Mouse (Mus musculus) frontal cortex, postnatal 25 days (tissue): ENCODE measurements around the gene Dram1.
A peak's percentile ranks its signal among the peaks of the same experiment; 100 is the strongest.

Experiments
- DNase-seq, 2 experiments: peaks; one replicate each; pipeline ENCODE4 v3.0.0; 2022; ENCODE audit warnings: low spot score in 2 of 2

Gene Dram1

GRCm38 (mm10) chr10:88379013-88379885, at the start of gene Dram1, which contains the start of gene Gnptab:
Gene Dram1 (minus strand): TSS chr10:88379080.
Gene Gnptab (plus strand): TSS chr10:88379132.
- peak; percentile 71 to 85 for DNase-seq

- no peak for DNase-seq
These were observed 49.1 kb upstream of the Dram1 start for GRCm38 (mm10) chr10:88427998-88428397.

- DNase-seq = no peak
These were observed 48.0 kb upstream of the Dram1 start for GRCm38 (mm10) chr10:88426896-88427295.

GRCm38 (mm10) chr10:88426158-88426816, 47.4 kb upstream of the Dram1 start:
- DNase-seq = no peak

GRCm38 (mm10) chr10:88420655-88421435, 42.0 kb upstream of the Dram1 start:
- DNase-seq = no peak

- no peak for DNase-seq
These were observed 41.3 kb upstream of the Dram1 start for GRCm38 (mm10) chr10:88420141-88420541.

- DNase-seq = no peak
These were observed 38.8 kb upstream of the Dram1 start for GRCm38 (mm10) chr10:88417686-88418085.

GRCm38 (mm10) chr10:88412290-88412995, 33.6 kb upstream of the Dram1 start:
- DNase-seq = no peak

GRCm38 (mm10) chr10:88409751-88410150, 30.9 kb upstream of the Dram1 start:
- no peak for DNase-seq

GRCm38 (mm10) chr10:88407875-88408631, 29.2 kb upstream of the Dram1 start:
- no peak for DNase-seq

GRCm38 (mm10) chr10:88405812-88406211, 26.9 kb upstream of the Dram1 start:
- DNase-seq = no peak

- DNase-seq = no peak
These were observed 25.3 kb upstream of the Dram1 start for GRCm38 (mm10) chr10:88404220-88404619.

- DNase-seq = no peak
These were observed 24.1 kb upstream of the Dram1 start for GRCm38 (mm10) chr10:88403021-88403420.

GRCm38 (mm10) chr10:88399271-88399670, 20.4 kb upstream of the Dram1 start:
- no peak for DNase-seq

GRCm38 (mm10) chr10:88398668-88399243, 19.9 kb upstream of the Dram1 start:
- no peak for DNase-seq

GRCm38 (mm10) chr10:88392181-88392847, 13.4 kb upstream of the Dram1 start:
- no peak for DNase-seq

GRCm38 (mm10) chr10:88391495-88391894, 12.6 kb upstream of the Dram1 start:
- no peak for DNase-seq

GRCm38 (mm10) chr10:88390096-88390790, 11.4 kb upstream of the Dram1 start:
- no peak for DNase-seq

GRCm38 (mm10) chr10:88389576-88389975, 10.7 kb upstream of the Dram1 start:
- no peak for DNase-seq
